Mouse (Mus musculus) embryonic facial prominence, embryonic 11.5 days (tissue): ENCODE results near the gene Josd2. TPM values are rescaled to one million over a fixed set of nuclear protein-coding genes. Genes with fewer than 3 reads are reported as not detected.

Experiments used
- ATAC-seq: fragments of 200-750 bp; cut with Nextera tagmentation; replicated peaks from 2 replicates; pipeline ENCODE4 v1.8.0; 2017; ENCODE audit warnings: low read depth; ENCODE audit not compliant: insufficient number of reproducible peaks, low FRiP score, low TSS enrichment
- DNase-seq: peaks from one replicate; pipeline ENCODE4 v3.0.0-alpha.2; 2015; ENCODE audit warnings: low spot score
- H3K27ac ChIP-seq: fragments of 300-500 bp; sonication (generic); replicated peaks from 2 replicates; pipeline ENCODE4 v1.5.1; 2014; ENCODE audit warnings: mild to moderate bottlenecking, low read depth, low read length, control low read depth
- H3K27me3 ChIP-seq: fragments of 300-500 bp; sonication (generic); 2 replicates; pipeline ENCODE4 v1.6.1; 2014; ENCODE audit warnings: mild to moderate bottlenecking, low read length, moderate library complexity, mixed read lengths; ENCODE audit not compliant: control insufficient read depth, insufficient read depth
- H3K36me3 ChIP-seq: fragments of 300-500 bp; sonication (generic); replicated peaks from 2 replicates; pipeline ENCODE4 v1.6.1; 2014; ENCODE audit warnings: low read depth, mild to moderate bottlenecking, low read length, moderate library complexity, mixed read lengths; ENCODE audit not compliant: control insufficient read depth, insufficient read depth
- H3K4me1 ChIP-seq: fragments of 300-500 bp; sonication (generic); 2 replicates; pipeline ENCODE4 v1.6.1; 2014; ENCODE audit warnings: low read length, mixed read lengths; ENCODE audit not compliant: control insufficient read depth, insufficient read depth
- H3K4me2 ChIP-seq: fragments of 300-500 bp; sonication (generic); 2 replicates; pipeline ENCODE4 v1.6.1; 2014; ENCODE audit warnings: low read depth, mild to moderate bottlenecking, control low read depth, low read length, moderate library complexity
- H3K4me3 ChIP-seq: fragments of 300-500 bp; sonication (generic); 2 replicates; pipeline ENCODE4 v1.5.1; 2014; ENCODE audit warnings: low read depth, low read length, control low read depth
- H3K9ac ChIP-seq: fragments of 300-500 bp; sonication (generic); replicated peaks from 2 replicates; pipeline ENCODE4 v1.6.1; 2014; ENCODE audit warnings: mild to moderate bottlenecking, control low read depth, low read length
- H3K9me3 ChIP-seq: fragments of 300-500 bp; sonication (generic); replicated peaks from 2 replicates; pipeline ENCODE4 v1.6.1; 2016; ENCODE audit warnings: mild to moderate bottlenecking, low read length, inconsistent platforms, mixed read lengths; ENCODE audit not compliant: control insufficient read depth
- WGBS: fragments of 180-500 bp; shearing (Covaris S2); extraction: QIAGEN DNeasy Blood & Tissue Kit; methylation state at CpG from one replicate; pipeline ENCODE4 v1.1.7; 2014; 5-methylcytosine and 5-hydroxymethylcytosine counted together
- polyA plus RNA-seq: library from polyadenylated mRNA; unstranded; fragments of >200 nt; fragmentation: Nextera tagmentation; extraction: Ambion mirVana; gene quantifications from 2 replicates; pipeline ENCODE4 v1.2.1, GENCODE M21; 2014

Gene Josd2
- polyA plus RNA-seq, 1 experiment from 2014 or later, result 61.1 TPM

DNA sequence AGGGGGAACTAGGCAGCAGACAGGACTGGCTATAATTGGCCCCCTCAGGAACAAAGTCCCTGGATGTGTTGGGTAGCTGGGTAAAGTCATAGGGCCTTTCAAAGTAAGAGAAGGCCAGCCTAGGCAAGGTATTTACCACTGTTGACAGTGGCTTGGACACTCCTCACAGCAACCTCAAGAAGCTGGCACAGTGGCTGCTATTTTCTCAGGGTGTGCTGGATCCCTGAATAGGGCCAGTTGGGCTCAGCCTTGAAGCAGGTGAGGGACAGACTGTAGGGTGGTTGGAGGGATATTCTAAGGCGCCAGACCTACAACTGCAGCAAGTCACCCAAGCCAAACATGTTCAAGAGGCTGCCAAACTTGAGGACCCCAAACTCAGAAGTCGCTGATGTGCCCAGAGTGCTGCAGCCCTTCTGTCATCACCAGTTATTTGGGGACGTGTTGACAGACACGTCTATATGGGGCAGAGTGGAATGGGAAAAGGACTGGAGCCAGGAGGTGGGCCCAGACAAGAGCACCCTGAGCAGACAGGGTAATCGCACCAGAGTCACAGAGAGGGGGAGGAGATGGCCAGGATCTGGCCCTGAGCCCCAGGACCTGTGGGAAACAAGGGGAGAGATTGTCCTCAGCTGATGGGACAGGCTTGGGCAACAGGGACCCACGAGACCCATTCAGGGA, 4.2 kb downstream of the Josd2 start:
- ATAC-seq (no peak), DNase-seq (no peak)
- Histone ChIP-seq H3K9ac (no peak overlapping the region), H3K9me3 (no peaks in the 10 kb centered on the region), H3K27ac (no peak overlapping the region), H3K36me3 (no peaks in the 10 kb centered on the region), H3K4me1 (peaks cover 3% of the 10 kb centered on the region; the same call in 1 of the 2 replicates), H3K4me2 (no peak overlapping the region), H3K27me3 (peaks cover 4% of the 10 kb centered on the region; the same call in 1 of the 2 replicates), H3K4me3 (no peak overlapping the region)
- WGBS, result 43% methylated on average over 6 of the region's 6 CpGs

DNA sequence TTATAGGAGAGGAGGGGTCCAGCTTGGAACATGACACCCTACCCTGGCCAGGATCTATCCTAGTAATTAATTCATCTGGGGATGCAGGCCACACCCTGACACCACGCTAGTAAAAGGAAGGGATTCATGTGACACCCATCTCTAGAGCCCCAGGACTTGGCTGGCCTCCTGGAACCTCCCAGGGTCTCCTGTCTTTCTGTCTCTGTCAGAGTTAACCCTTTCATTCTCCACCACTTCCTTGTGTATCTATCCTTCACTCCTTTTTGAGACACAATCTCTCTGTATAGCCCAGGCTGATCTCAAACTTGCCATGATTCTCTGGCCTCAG, 4.7 kb downstream of the Josd2 start:
- H3K4me1 ChIP-seq, result 0 out of 2 replicates have a peak, but pooled peaks cover 3% of the 10 kb centered on the region
- no peaks in the 10 kb centered on the region for H3K36me3 ChIP-seq
- no peaks in the 10 kb centered on the region for H3K9me3 ChIP-seq
- H3K27me3 ChIP-seq, result peaks cover 4% of the 10 kb centered on the region; the same call in 1 of the 2 replicates
- DNase-seq (no peak), ATAC-seq (no peak)
- H3K4me3 ChIP-seq, result no peak overlapping the region
- WGBS, result 20% methylated on average over 1 of the region's 1 CpGs
- no peak overlapping the region for H3K9ac ChIP-seq
- no peak overlapping the region for H3K4me2 ChIP-seq
- H3K27ac ChIP-seq, result no peak overlapping the region

DNA sequence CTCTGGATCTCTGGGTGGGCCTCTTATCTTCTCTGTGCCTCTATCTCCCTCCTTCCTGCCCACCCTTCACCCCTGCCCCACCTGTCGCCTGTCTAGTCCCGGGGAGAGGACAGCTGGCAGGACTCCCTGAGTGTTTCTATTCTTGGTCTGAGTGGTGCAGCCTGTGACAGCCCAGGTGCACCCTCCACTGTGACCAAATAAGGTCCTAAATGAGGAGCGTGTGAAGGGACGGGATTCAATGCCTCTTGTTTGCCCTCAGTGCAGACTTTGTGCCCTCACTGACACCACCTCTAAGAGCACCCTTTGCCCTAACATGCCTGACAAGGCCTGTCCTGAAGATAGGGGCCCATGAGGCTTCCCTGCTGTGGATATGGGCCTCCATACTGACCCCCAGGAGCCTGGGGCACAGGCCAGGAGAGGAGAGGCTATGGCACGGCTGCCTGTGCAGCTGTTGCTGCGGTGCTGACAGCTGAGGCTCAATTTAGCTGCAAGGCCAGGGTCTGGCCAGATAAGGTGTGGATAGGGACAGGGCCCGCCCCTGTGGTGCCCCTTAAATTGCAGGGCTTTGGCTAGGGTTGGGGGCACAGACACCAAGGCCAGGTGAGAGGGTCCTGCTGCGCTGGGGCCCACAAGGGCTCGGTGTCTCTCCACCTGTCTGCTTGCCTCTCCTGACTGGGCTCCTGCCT, 5.3 kb downstream of the Josd2 start:
- Histone ChIP-seq H3K36me3 (no peaks in the 10 kb centered on the region), H3K27ac (no peak overlapping the region), H3K9me3 (no peaks in the 10 kb centered on the region), H3K9ac (peak overlapping the region; percentile 18; the same call in 1 of the 2 replicates), H3K4me3 (no peak overlapping the region), H3K4me1 (0 out of 2 replicates have a peak, but pooled peaks cover 3% of the 10 kb centered on the region), H3K4me2 (no peak overlapping the region), H3K27me3 (peaks cover 6% of the 10 kb centered on the region; the same call in 1 of the 2 replicates)
- WGBS, result 46% methylated on average over 9 of the region's 9 CpGs
- no peak for ATAC-seq
- DNase-seq, result no peak

DNA sequence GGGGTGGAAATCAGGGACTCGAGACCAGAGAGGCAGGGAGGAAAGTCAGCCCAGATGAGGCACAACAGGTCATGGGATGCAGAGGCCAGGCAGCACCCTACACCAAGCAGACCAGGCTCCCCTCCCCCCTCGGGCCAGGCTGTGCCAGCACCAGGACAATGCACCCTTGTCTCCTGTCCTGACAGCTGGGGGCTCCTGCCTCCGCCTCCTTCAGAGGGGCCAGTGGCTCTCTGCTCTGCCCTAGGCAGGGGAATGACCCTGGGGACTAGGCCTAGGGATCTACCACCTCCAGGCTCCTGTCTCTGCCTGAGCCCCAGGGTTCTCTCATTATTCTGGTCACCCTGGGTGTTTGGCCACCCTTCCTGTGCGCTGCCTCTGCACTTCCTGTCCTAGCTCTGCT, 6.6 kb downstream of the Josd2 start:
- H3K9me3 ChIP-seq, result no peaks in the 10 kb centered on the region
- 5% methylated on average over 4 of the region's 4 CpGs for WGBS
- no peaks in the 10 kb centered on the region for H3K4me1 ChIP-seq
- no peak overlapping the region for H3K27ac ChIP-seq
- H3K9ac ChIP-seq, result no peak overlapping the region
- DNase-seq, result peak; percentile 19
- no peaks in the 10 kb centered on the region for H3K36me3 ChIP-seq
- no peak overlapping the region for H3K4me3 ChIP-seq
- ATAC-seq, result 0 out of 2 replicates have a peak, but pooled peaks have one; percentile 42
- H3K27me3 ChIP-seq, result peaks cover 6% of the 10 kb centered on the region; the same call in 1 of the 2 replicates
- no peak overlapping the region for H3K4me2 ChIP-seq

DNA sequence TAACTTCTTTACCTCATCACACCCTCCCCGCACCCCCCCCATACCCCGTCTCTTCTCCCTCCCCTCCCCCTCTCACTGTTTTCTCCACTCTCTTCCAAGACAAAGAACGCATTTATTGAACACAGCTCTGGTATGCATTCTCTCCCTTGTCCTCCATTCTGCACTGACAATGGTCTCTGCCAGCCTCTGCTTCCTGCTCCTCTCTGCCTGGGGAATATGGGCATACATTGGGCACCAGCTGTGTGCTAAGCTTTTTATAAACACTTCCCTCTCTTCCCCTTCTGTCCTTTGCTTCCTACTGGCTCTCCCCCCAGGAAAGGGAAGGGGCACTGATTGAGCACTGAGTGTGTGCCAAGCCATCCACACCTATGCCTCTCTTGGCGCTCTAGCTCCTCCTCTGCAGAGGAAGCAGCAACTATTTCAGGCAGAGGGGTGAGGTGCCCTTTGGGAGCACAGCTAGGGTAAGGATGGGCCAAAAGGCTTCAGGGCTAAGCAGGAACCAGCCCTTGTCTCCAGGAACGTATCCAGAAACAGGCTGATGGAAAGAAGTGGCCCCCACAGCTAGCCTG, 7.3 kb downstream of the Josd2 start:
- ATAC-seq (no peak), DNase-seq (no peak)
- H3K36me3 ChIP-seq, result no peaks in the 10 kb centered on the region
- no peaks in the 10 kb centered on the region for H3K9me3 ChIP-seq
- H3K4me3 ChIP-seq, result no peak overlapping the region
- no peaks in the 10 kb centered on the region for H3K4me1 ChIP-seq
- no peak overlapping the region for H3K4me2 ChIP-seq
- H3K27me3 ChIP-seq, result peaks cover 6% of the 10 kb centered on the region; the same call in 1 of the 2 replicates
- no peak overlapping the region for H3K27ac ChIP-seq
- WGBS, result 29% methylated on average over 5 of the region's 5 CpGs
- H3K9ac ChIP-seq, result no peak overlapping the region

DNA sequence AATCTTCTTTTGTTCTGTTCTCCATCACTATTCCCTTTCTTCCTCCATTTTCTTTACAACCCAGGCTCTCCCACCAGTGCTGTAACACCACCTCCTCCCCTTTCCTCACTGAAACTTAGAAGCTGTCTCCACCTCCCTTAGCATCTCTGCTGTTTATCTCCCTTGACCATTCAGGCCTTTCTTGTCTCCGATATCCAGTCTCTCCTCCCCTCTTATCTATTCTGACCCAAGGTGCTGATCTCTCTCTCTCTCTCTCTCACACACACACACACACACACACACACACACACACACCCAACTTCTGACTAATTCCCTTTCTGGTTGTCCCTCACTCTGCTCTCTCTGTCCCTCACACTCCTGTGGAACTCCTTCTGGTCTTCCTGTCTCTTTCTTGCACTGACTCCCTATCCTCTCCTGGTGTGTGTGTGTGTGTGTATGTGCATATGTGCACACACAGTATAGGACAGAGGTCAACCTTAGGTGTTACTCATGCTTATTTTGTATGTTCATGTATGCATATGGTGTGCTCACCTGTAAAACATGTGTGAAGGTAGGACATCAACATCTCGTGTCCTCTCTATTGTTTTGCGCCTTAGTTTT, 15.2 kb downstream of the Josd2 start:
- Histone ChIP-seq H3K27ac (no peak overlapping the region), H3K9ac (no peak overlapping the region), H3K4me3 (no peak overlapping the region), H3K36me3 (no peaks in the 10 kb centered on the region), H3K4me2 (no peak overlapping the region), H3K9me3 (no peaks in the 10 kb centered on the region), H3K4me1 (no peaks in the 10 kb centered on the region), H3K27me3 (no peaks in the 10 kb centered on the region)
- no peak for DNase-seq
- WGBS, result 77% methylated on average over 3 of the region's 3 CpGs
- ATAC-seq, result no peak

DNA sequence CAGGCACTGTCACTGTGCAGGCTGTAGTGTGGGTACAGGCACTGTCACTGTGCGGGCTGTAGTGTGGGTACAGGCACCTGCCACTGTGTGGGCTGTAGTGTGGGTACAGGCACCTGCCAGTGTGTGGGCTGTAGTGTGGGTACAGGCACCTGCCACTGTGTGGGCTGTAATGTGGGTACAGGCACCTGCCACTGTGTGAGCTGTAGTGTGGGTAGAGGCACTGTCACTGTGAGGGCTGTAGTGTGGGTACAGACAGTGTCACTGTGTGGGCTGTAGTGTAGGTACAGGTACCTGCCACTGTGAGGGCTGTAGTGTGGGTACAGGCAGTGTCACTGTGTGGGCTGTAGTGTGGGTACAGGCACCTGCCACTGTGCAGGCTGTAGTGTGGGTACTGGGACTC, 16.3 kb downstream of the Josd2 start:
- H3K4me1 ChIP-seq, result no peaks in the 10 kb centered on the region
- H3K4me2 ChIP-seq, result no peak overlapping the region
- no peaks in the 10 kb centered on the region for H3K27me3 ChIP-seq
- no peaks in the 10 kb centered on the region for H3K9me3 ChIP-seq
- ATAC-seq (no peak), DNase-seq (no peak)
- no peak overlapping the region for H3K9ac ChIP-seq
- H3K27ac ChIP-seq, result no peak overlapping the region
- 90% methylated on average over 1 of the region's 1 CpGs for WGBS
- H3K4me3 ChIP-seq, result no peak overlapping the region
- no peaks in the 10 kb centered on the region for H3K36me3 ChIP-seq
